Mouse (Mus musculus) spleen, adult 2 months (tissue): ENCODE data around the gene Zxdc.

Experiments used
- CTCF ChIP-seq: fragments of 200-500 bp; IDR thresholded peaks from 2 replicates; pipeline ENCODE4 v1.5.1; 2011; ENCODE audit warnings: mild to moderate bottlenecking, inconsistent platforms; ENCODE audit not compliant: insufficient read depth, insufficient read length, insufficient replicate concordance; ENCODE audit errors: extremely low read depth
- POLR2A ChIP-seq: fragments of 200-500 bp; IDR thresholded peaks from 2 replicates; pipeline ENCODE4 v1.6.1; 2011; ENCODE audit warnings: low read depth, low read length, inconsistent platforms

GRCm38 (mm10) chr6:90332561-90333425 is 36.5 kb upstream of the Zxdc start, which contains the start of gene Uroc1:
- TF ChIP-seq CTCF (no peak), POLR2A (no peak)
